Mouse (Mus musculus): ENCODE measurements at regions not wholly inside any gene's neighbourhood (a gene's known extent, or its start where the extent isn't known, plus 50 kb on each side); places are given as distances from the start of the nearest gene placed in this dataset.

DNA sequence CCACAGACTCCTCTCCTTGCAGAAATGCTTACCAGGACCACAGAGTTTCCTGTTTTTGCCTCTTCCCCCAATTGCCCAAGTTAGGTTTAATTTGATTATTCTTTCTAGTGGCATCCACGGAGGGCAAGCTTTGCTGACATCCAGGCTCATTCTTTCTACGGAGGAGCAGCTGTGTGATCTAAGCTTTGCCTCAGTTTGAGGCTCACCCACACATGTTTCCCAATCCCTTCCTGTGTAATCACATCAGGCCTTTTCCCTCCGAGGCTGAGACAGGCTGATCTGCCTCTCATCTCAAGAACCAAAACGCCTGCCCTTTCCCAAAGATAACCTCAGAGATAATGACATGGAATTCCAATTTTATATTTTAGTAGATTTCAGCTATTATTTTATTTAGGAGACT is 107.4 kb upstream of the Zfp648 start:
- DNase-seq = no peak
- Histone ChIP-seq H3K27me3 (replicated peaks; ENCODE audit: control insufficient read depth, insufficient read depth, low read length) (no peaks in the 10 kb centered on the region), H3K4me3 (ENCODE audit: insufficient read depth, low read depth, low read length) (no peak overlapping the region), H3K36me3 (ENCODE audit: control insufficient read depth, insufficient read depth, low read length) (no peaks in the 10 kb centered on the region), H3K4me1 (ENCODE audit: control insufficient read depth, insufficient read depth, low read length) (peaks cover 6% of the 10 kb centered on the region; the same call in 1 of the 2 replicates), H3K27ac (ENCODE audit: insufficient read depth, low read depth, low read length) (no peak overlapping the region)
- no peak for TF ChIP-seq POLR2A (IDR thresholded peaks at IDR 0.05; ENCODE audit: low read depth, low read length)
- TF ChIP-seq CTCF (conservative IDR thresholded peaks at IDR 0.05; ENCODE audit: insufficient read depth, insufficient read length, low read depth, low read length) = no peak
- 80% methylated on average over 4 of the region's 4 CpGs for WGBS

DNA sequence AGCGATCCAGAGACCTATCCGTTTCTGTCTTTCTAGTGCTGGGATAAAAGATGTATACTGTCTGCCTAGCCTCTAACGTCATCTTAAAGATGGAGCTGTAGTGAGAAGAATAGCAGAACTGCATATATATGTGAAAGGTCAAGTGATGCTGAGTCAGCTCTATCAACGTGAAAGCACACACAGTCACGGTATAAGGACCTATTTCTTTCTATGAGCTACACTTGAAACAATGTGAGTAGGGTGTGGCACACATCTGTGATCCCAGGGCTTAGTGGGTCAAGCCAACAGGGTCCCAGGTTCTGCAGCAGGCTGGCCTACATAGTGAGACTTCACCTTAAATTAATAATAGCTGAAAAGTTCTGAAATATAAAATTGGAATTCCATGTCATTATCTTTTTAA is 106.6 kb upstream of the Zfp648 start:
- Histone ChIP-seq H3K36me3 (ENCODE audit: control insufficient read depth, insufficient read depth, low read length) (no peaks in the 10 kb centered on the region), H3K27ac (ENCODE audit: insufficient read depth, low read depth, low read length) (no peak overlapping the region), H3K4me3 (ENCODE audit: insufficient read depth, low read depth, low read length) (no peak overlapping the region), H3K4me1 (ENCODE audit: control insufficient read depth, insufficient read depth, low read length) (peaks cover 6% of the 10 kb centered on the region; the same call in 1 of the 2 replicates), H3K27me3 (replicated peaks; ENCODE audit: control insufficient read depth, insufficient read depth, low read length) (no peaks in the 10 kb centered on the region)
- no peak for TF ChIP-seq CTCF (conservative IDR thresholded peaks at IDR 0.05; ENCODE audit: insufficient read depth, insufficient read length, low read depth, low read length)
- no peak for TF ChIP-seq POLR2A (IDR thresholded peaks at IDR 0.05; ENCODE audit: low read depth, low read length)
- DNase-seq = no peak
- 83% methylated on average over 5 of the region's 5 CpGs for WGBS

DNA sequence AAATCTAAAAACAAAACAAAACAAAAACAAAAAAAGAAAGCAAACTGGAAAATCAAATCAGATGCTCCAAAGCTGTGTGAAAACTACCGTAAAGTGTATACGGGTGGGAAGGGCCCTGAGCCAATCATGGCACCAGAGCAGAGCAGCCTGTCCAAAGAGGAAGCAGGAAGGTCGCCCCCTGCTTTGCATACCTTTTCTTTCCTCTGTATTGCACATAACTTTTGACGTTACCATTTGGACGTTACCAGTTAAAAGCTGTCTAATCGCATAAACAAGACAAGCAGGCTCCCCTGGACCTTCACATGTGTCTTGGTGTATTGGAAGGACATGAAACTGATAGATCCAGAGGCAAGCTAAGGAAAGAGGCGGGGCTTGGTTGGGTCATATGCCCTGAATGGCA is 104.9 kb upstream of the Zfp648 start:
- no peak for DNase-seq
- TF ChIP-seq POLR2A (IDR thresholded peaks at IDR 0.05; ENCODE audit: low read depth, low read length) (no peak), CTCF (conservative IDR thresholded peaks at IDR 0.05; ENCODE audit: insufficient read depth, insufficient read length, low read depth, low read length) (no peak)
- H3K4me3 ChIP-seq (ENCODE audit: insufficient read depth, low read depth, low read length) = no peak overlapping the region
- H3K27me3 ChIP-seq (replicated peaks; ENCODE audit: control insufficient read depth, insufficient read depth, low read length) = no peaks in the 10 kb centered on the region
- no peaks in the 10 kb centered on the region for H3K4me1 ChIP-seq (ENCODE audit: control insufficient read depth, insufficient read depth, low read length)
- H3K27ac ChIP-seq (ENCODE audit: insufficient read depth, low read depth, low read length) = no peak overlapping the region
- no peaks in the 10 kb centered on the region for H3K36me3 ChIP-seq (ENCODE audit: control insufficient read depth, insufficient read depth, low read length)
- WGBS = 95% methylated on average over 7 of the region's 7 CpGs

DNA sequence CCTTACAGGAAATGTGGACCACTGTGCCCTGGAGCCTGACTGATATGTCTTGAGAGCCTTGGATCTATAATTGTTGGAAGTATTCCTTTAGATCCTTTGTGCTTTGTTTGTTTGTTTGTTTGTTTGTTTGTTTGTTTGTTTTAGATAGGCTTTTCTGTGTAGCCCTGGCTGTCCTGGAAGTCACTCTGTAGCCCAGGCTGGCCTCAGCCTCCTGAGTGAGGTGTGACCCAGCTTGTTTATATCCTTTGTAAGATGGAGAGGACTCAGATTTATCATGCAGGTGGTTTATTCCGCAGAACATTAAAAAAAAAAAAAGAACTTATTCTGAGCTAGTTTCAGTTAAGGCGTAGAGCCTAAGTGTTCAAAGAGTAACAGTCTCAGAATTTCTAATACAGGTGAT is 104.1 kb upstream of the Zfp648 start:
- Histone ChIP-seq H3K4me3 (ENCODE audit: insufficient read depth, low read depth, low read length) (no peak overlapping the region), H3K27ac (ENCODE audit: insufficient read depth, low read depth, low read length) (no peak overlapping the region), H3K27me3 (replicated peaks; ENCODE audit: control insufficient read depth, insufficient read depth, low read length) (no peaks in the 10 kb centered on the region), H3K4me1 (ENCODE audit: control insufficient read depth, insufficient read depth, low read length) (no peaks in the 10 kb centered on the region), H3K36me3 (ENCODE audit: control insufficient read depth, insufficient read depth, low read length) (no peaks in the 10 kb centered on the region)
- TF ChIP-seq CTCF (conservative IDR thresholded peaks at IDR 0.05; ENCODE audit: insufficient read depth, insufficient read length, low read depth, low read length) = no peak
- DNase-seq = no peak
- WGBS = 93% methylated on average over 2 of the region's 2 CpGs

DNA sequence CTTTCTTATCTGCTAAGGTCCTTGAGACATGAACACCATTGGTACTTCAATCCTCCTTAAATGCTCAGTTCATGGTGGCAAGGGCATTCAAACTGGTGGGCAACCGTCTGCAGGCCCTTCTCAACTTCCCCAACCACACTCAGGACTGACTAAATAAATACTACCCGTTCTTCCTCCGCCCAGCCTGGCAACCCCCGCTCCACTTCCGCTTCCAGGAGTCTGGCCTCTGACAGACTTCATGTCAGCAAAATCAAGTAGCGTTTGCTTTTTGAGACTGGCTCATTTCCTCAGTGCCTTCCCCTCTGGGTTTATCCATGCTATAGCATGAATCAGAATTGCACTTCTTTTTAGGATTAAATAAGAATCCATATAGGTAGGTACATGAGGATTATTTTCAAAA is 103.3 kb upstream of the Zfp648 start:
- TF ChIP-seq CTCF (conservative IDR thresholded peaks at IDR 0.05; ENCODE audit: insufficient read depth, insufficient read length, low read depth, low read length) = no peak
- no peak for TF ChIP-seq POLR2A (IDR thresholded peaks at IDR 0.05; ENCODE audit: low read depth, low read length)
- no peaks in the 10 kb centered on the region for H3K4me1 ChIP-seq (ENCODE audit: control insufficient read depth, insufficient read depth, low read length)
- DNase-seq = peak; percentile 42
- no peak overlapping the region for H3K4me3 ChIP-seq (ENCODE audit: insufficient read depth, low read depth, low read length)
- 26% methylated on average over 6 of the region's 6 CpGs for WGBS
- H3K27ac ChIP-seq (ENCODE audit: insufficient read depth, low read depth, low read length) = no peak overlapping the region
- H3K27me3 ChIP-seq (replicated peaks; ENCODE audit: control insufficient read depth, insufficient read depth, low read length) = no peaks in the 10 kb centered on the region
- H3K36me3 ChIP-seq (ENCODE audit: control insufficient read depth, insufficient read depth, low read length) = no peaks in the 10 kb centered on the region

DNA sequence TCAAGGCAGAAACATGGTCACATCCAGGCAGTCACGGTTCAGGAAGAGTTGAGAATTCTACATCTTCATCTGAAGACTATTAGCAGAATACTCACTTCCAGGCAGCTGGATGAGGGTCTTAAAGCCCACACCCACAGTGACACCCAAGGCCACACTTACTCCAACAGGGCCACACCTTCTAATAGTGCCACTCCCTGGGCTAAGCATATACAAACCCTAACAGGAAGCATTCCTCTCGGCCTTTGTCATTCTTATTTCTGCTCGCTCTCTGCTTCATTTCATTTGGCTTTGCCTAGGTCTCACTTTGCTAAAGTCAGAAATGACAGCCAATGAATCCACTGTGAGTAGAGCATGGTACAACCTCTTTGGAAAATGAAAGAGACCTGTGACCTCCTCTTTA is 100.4 kb upstream of the Zfp648 start:
- Histone ChIP-seq H3K4me3 (ENCODE audit: insufficient read depth, low read depth, low read length) (no peak overlapping the region), H3K27me3 (replicated peaks; ENCODE audit: control insufficient read depth, insufficient read depth, low read length) (no peaks in the 10 kb centered on the region), H3K27ac (ENCODE audit: insufficient read depth, low read depth, low read length) (no peak overlapping the region), H3K36me3 (ENCODE audit: control insufficient read depth, insufficient read depth, low read length) (no peaks in the 10 kb centered on the region), H3K4me1 (ENCODE audit: control insufficient read depth, insufficient read depth, low read length) (0 out of 2 replicates have a peak, but pooled peaks cover 3% of the 10 kb centered on the region)
- DNase-seq = no peak
- 92% methylated on average over 3 of the region's 3 CpGs for WGBS
- TF ChIP-seq POLR2A (IDR thresholded peaks at IDR 0.05; ENCODE audit: low read depth, low read length) = no peak
- TF ChIP-seq CTCF (conservative IDR thresholded peaks at IDR 0.05; ENCODE audit: insufficient read depth, insufficient read length, low read depth, low read length) = no peak

DNA sequence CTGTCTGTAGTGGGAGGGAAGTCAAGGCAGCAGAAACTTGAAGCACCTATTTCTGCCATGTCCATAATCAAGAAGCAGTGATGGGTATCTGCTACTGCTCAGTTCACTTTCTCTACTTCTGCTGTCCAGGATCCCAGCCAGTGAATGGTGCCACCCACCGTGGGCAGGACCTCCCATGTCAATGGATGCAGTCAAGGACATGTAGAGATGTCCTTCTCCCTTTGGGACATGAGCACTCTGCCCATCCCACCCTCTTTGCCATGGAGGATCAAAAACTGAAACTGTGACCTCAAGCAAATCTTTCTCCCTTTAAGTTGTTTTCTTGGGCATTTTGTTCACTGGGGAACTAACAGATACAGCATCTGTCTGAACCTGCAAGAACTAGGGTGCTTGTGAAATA is 99.6 kb upstream of the Zfp648 start:
- peak; percentile 30 for DNase-seq

DNA sequence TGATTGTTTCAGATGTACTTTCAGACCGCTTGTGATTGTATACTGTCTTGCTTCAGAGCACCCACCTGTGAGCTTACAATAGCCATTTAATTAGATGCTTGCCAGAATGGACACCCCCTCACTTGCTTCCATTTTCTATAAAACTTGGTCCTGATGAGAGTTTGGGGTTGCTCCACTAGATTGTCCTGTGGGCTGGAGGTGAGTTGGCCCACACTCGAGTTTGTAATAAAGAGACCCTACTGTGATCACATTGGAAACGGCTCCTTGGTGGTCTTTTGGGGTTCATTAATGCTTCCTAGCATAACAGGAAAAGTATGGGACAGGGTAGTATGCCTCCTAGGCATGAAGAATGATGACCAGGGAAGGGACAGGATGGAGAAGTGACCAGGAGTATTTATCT is 98.8 kb upstream of the Zfp648 start:
- Histone ChIP-seq H3K36me3 (ENCODE audit: control insufficient read depth, insufficient read depth, low read length) (no peaks in the 10 kb centered on the region), H3K27me3 (replicated peaks; ENCODE audit: control insufficient read depth, insufficient read depth, low read length) (no peaks in the 10 kb centered on the region), H3K4me1 (ENCODE audit: control insufficient read depth, insufficient read depth, low read length) (0 out of 2 replicates have a peak, but pooled peaks cover 3% of the 10 kb centered on the region), H3K27ac (ENCODE audit: insufficient read depth, low read depth, low read length) (no peak overlapping the region), H3K4me3 (ENCODE audit: insufficient read depth, low read depth, low read length) (no peak overlapping the region)
- 88% methylated on average over 3 of the region's 3 CpGs for WGBS
- DNase-seq = no peak
- TF ChIP-seq POLR2A (IDR thresholded peaks at IDR 0.05; ENCODE audit: low read depth, low read length) (no peak), CTCF (conservative IDR thresholded peaks at IDR 0.05; ENCODE audit: insufficient read depth, insufficient read length, low read depth, low read length) (no peak)

More for the DNA sequence above, 99.6 kb upstream of the Zfp648 start:
- 0 out of 2 replicates have a peak, but pooled peaks cover 3% of the 10 kb centered on the region for H3K4me1 ChIP-seq (ENCODE audit: control insufficient read depth, insufficient read depth, low read length)
- no peaks in the 10 kb centered on the region for H3K27me3 ChIP-seq (replicated peaks; ENCODE audit: control insufficient read depth, insufficient read depth, low read length)
- no peak overlapping the region for H3K4me3 ChIP-seq (ENCODE audit: insufficient read depth, low read depth, low read length)
- 88% methylated on average over 1 of the region's 1 CpGs for WGBS
- TF ChIP-seq CTCF (conservative IDR thresholded peaks at IDR 0.05; ENCODE audit: insufficient read depth, insufficient read length, low read depth, low read length) (no peak), POLR2A (IDR thresholded peaks at IDR 0.05; ENCODE audit: low read depth, low read length) (no peak)
- H3K36me3 ChIP-seq (ENCODE audit: control insufficient read depth, insufficient read depth, low read length) = no peaks in the 10 kb centered on the region
- no peak overlapping the region for H3K27ac ChIP-seq (ENCODE audit: insufficient read depth, low read depth, low read length)
